Mouse (Mus musculus): ENCODE measurements around the gene Hist1h1e. TPM values are rescaled to one million over a fixed set of nuclear protein-coding genes. Genes with fewer than 3 reads are reported as not detected.

Hist1h1e gene
- polyA plus RNA-seq, 1 experiment from 2014 or later: 17.8 TPM

DNA sequence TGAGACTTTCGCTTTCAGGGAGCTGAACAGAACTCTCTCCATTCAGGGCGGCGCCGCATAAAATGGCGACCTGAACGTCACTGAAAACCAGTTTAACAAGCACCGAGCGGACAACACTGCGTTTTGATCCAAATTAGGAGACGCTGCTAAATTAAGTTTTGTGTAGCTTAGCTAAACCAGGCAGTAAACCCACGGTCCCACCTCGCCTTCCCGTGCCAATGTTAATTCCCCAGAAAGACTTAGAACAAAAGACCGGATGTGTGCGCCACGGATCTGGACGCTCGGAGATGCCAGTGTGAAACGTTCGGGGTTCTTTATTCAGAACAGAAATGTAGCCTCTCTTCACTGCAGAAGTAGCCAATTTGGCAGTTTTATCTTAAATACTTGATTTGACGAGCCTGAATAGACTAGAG lies 37.3 kb downstream of the Hist1h1e start:
- Histone ChIP-seq H3K4me3 (ENCODE audit: low read depth, low read length) (peak overlapping the region; percentile 42), H3K9ac (ENCODE audit: low read length) (peak overlapping the region; percentile 72), H3K4me2 (ENCODE audit: low read length) (peak overlapping the region; percentile 93), H3K27ac (ENCODE audit: low read depth, low read length) (peak overlapping the region; percentile 96), H3K27me3 (replicated peaks; ENCODE audit: control insufficient read depth, insufficient read depth, low read length) (no peaks in the 10 kb centered on the region), H3K4me1 (ENCODE audit: control insufficient read depth, insufficient read depth, low read length) (peaks cover 28% of the 10 kb centered on the region), H3K9me3 (replicated peaks; ENCODE audit: control insufficient read depth, low read length) (no peaks in the 10 kb centered on the region), H3K36me3 (ENCODE audit: control insufficient read depth, insufficient read depth, low read length) (no peaks in the 10 kb centered on the region)
- DNase-seq (ENCODE audit: low spot score): peak; percentile 84
- 0 out of 2 replicates have a peak, but pooled peaks have one; percentile 21 for ATAC-seq
- under 1% methylated on average over 21 of the region's 21 CpGs for WGBS

DNA sequence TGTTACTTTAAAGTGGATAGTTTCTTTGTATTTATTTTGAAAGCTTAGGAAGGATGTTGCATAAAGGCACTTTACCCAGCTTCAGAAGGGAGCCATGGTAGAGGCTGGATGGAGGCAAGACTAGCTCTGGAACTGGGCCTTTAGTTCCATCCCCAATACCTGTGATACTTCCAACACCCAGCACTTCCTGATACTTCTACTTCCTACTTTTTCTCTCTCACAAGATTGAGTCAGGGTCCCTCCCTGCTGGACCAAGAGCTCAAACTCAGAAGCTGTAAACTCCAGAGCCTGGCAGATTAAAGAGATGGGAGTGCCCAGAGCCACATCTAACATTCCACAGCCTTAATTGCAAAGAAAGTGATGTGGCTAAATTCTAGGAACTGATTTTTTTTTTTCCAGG lies 38.0 kb downstream of the Hist1h1e start:
- Histone ChIP-seq H3K4me2 (ENCODE audit: low read length) (peak overlapping the region; percentile 93), H3K4me1 (ENCODE audit: control insufficient read depth, insufficient read depth, low read length) (peaks cover 28% of the 10 kb centered on the region), H3K9me3 (replicated peaks; ENCODE audit: control insufficient read depth, low read length) (no peaks in the 10 kb centered on the region), H3K27ac (ENCODE audit: low read depth, low read length) (peak overlapping the region; percentile 96), H3K4me3 (ENCODE audit: low read depth, low read length) (peak overlapping the region; percentile 42), H3K9ac (ENCODE audit: low read length) (peak overlapping the region; percentile 72), H3K36me3 (ENCODE audit: control insufficient read depth, insufficient read depth, low read length) (no peaks in the 10 kb centered on the region), H3K27me3 (replicated peaks; ENCODE audit: control insufficient read depth, insufficient read depth, low read length) (no peaks in the 10 kb centered on the region)
- DNase-seq (ENCODE audit: low spot score): peak; percentile 6
- no peak for ATAC-seq

DNA sequence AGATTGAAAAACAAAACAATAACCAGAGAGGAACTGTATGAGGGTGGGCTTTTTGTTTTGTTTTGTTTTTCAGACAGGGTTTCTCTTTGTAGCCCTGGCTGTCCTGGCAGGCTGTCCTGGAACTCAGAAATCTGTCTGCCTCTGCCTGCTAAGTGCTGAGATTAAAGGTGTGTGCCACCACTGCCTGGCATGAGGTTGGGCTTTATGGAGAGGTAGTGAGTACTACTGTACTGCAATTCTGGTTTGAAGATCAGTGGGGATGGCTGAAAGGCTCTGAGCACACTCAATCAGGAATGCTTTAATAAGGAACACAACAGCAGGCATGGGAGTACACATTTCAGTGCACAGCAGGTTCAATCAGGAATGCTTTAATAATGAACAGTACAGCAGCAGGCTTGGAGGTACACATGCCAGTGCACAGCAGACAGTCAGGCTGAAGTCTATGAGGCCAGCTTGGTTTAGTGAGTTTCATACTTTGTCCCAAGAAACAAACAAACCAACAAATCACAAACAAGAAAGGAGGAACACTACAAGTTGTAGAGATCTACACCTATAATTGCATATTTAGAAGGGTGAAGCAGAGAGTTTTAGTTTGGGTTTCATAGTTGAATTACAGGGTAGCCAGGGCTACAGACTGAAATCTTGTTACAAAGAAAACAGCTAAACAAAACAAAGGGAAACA lies 38.8 kb downstream of the Hist1h1e start:
- Histone ChIP-seq H3K27ac (ENCODE audit: low read depth, low read length) (peak overlapping the region; percentile 96), H3K9me3 (replicated peaks; ENCODE audit: control insufficient read depth, low read length) (no peaks in the 10 kb centered on the region), H3K4me2 (ENCODE audit: low read length) (peak overlapping the region; percentile 93), H3K4me1 (ENCODE audit: control insufficient read depth, insufficient read depth, low read length) (peaks cover 28% of the 10 kb centered on the region), H3K36me3 (ENCODE audit: control insufficient read depth, insufficient read depth, low read length) (no peaks in the 10 kb centered on the region), H3K9ac (ENCODE audit: low read length) (no peak overlapping the region), H3K27me3 (replicated peaks; ENCODE audit: control insufficient read depth, insufficient read depth, low read length) (no peaks in the 10 kb centered on the region), H3K4me3 (ENCODE audit: low read depth, low read length) (no peak overlapping the region)
- DNase-seq (ENCODE audit: low spot score) (peak; percentile 15), ATAC-seq (no peak)

DNA sequence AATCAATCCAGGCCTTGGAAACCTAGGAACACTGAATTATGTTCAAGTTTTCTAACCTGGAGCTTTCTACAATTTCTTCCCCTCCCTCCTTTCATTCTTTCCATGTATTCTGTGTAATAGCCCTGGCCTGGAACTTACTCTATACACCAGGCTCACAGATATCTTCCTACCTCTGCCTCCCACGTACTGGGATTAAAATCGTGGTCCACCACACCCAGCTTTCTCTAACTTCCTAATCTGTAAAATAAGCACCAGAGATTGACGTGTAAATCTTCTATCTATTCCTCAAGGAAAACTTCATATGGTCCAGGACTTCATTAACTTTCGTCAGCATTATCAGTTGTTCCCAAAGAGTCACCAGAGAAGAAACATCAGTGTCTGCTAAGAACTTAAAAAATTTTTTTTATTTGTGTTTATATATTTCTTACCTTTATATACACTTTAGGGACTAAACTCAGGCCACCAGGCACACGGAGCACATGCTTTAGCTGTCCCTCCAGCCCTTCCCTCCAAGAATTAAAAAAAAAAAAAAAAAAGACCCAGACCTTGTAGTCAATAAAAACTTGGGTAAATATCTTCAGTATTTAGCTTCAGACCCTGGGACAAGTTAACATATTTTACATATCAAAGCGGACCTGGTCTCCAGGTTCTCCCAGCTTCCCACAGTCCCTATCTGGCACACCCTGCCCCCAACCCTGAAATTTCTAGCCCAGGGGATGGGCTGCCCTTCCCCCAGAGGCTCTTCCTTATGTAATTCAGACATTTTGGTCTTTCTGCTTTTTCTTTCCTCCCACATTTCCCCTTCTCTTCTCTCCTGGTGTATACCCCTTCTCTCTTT lies 39.9 kb downstream of the Hist1h1e start:
- no peaks in the 10 kb centered on the region for H3K9me3 ChIP-seq (replicated peaks; ENCODE audit: control insufficient read depth, low read length)
- H3K4me3 ChIP-seq (ENCODE audit: low read depth, low read length): peak overlapping the region; percentile 45
- DNase-seq (ENCODE audit: low spot score) (peak; percentile 15), ATAC-seq (no peak)
- peaks cover 28% of the 10 kb centered on the region for H3K4me1 ChIP-seq (ENCODE audit: control insufficient read depth, insufficient read depth, low read length)
- H3K4me2 ChIP-seq (ENCODE audit: low read length): peak overlapping the region; percentile 93
- peak overlapping the region; percentile 96 for H3K27ac ChIP-seq (ENCODE audit: low read depth, low read length)
- no peaks in the 10 kb centered on the region for H3K36me3 ChIP-seq (ENCODE audit: control insufficient read depth, insufficient read depth, low read length)
- 5% methylated on average over 6 of the region's 6 CpGs for WGBS
- H3K9ac ChIP-seq (ENCODE audit: low read length): peak overlapping the region; percentile 74
- no peaks in the 10 kb centered on the region for H3K27me3 ChIP-seq (replicated peaks; ENCODE audit: control insufficient read depth, insufficient read depth, low read length)

DNA sequence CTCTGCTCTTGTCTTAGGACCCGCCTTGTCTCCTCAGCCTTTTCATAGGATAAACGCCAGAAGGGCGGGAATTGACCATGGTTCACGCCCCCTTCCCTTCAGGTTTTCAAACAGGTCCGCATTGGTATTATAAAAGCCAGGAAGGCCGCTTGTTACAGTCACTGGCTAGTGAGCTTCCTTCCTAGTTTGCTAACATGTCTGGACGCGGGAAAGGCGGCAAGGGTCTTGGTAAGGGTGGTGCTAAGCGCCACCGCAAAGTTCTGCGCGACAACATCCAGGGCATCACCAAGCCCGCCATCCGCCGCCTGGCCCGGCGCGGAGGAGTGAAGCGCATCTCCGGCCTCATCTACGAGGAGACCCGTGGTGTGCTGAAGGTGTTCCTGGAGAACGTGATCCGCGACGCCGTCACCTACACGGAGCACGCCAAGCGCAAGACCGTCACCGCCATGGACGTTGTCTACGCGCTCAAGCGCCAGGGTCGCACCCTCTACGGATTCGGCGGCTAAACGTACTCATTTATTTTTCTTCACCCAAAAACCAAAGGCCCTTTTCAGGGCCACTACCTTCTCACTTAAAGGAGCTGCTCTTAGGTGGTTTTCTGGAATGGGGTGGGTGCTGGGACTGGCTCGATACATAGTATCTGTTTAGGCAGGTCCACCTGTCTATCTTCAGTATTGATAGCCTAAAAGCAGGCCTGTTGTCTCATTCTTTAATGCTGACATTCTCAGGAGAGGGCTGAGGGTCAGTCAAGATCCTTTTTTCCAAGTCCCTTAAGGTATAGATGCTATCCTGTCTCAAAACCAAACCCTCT lies 40.7 kb downstream of the Hist1h1e start, which contains the start of gene Hist1h4d:
Hist1h4d (plus strand) TSS at position 191 of the 811 bp plus-strand sequence.
- Histone ChIP-seq H3K27ac (ENCODE audit: low read depth, low read length) (peak within 1 kb of the TSS; percentile 96), H3K4me3 (ENCODE audit: low read depth, low read length) (peak within 1 kb of the TSS; percentile 45), H3K36me3 (ENCODE audit: control insufficient read depth, insufficient read depth, low read length) (no peaks in the 10 kb centered on the region), H3K27me3 (replicated peaks; ENCODE audit: control insufficient read depth, insufficient read depth, low read length) (no peaks in the 10 kb centered on the region), H3K9ac (ENCODE audit: low read length) (peak within 1 kb of the TSS; percentile 74), H3K4me1 (ENCODE audit: control insufficient read depth, insufficient read depth, low read length) (peaks cover 31% of the 10 kb centered on the region), H3K9me3 (replicated peaks; ENCODE audit: control insufficient read depth, low read length) (no peaks in the 10 kb centered on the region), H3K4me2 (ENCODE audit: low read length) (peak within 1 kb of the TSS; percentile 93)
- under 1% methylated on average over 43 of the region's 43 CpGs for WGBS
- peak; percentile 87 for ATAC-seq
- peak; percentile 99 for DNase-seq (ENCODE audit: low spot score)

DNA sequence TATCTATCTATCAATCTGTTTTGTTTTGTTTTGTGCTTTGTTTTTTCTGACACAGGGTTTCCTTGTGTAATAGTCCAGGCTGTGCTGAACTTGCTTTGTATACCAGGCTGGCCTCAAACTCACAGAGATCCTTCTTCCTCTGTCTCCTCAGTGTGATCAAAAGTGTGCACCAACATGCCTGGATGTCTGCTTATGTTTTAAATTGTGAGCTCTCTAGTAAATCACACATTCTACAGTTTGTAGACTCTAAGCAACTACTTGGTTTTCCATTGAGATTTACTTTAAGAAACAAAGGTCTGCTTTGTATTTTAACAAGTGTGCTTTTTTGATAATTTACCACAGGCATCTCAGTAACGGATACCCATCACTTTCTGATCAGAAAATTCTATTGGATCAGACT lies 44.5 kb downstream of the Hist1h1e start:
- Histone ChIP-seq H3K4me3 (ENCODE audit: low read depth, low read length) (no peak overlapping the region), H3K27ac (ENCODE audit: low read depth, low read length) (no peak overlapping the region), H3K9ac (ENCODE audit: low read length) (no peak overlapping the region), H3K4me2 (ENCODE audit: low read length) (no peak overlapping the region), H3K9me3 (replicated peaks; ENCODE audit: control insufficient read depth, low read length) (no peaks in the 10 kb centered on the region), H3K36me3 (ENCODE audit: control insufficient read depth, insufficient read depth, low read length) (no peaks in the 10 kb centered on the region), H3K27me3 (replicated peaks; ENCODE audit: control insufficient read depth, insufficient read depth, low read length) (no peaks in the 10 kb centered on the region), H3K4me1 (ENCODE audit: control insufficient read depth, insufficient read depth, low read length) (peaks cover 30% of the 10 kb centered on the region)
- no peak for DNase-seq (ENCODE audit: low spot score)
- 95% methylated on average over 1 of the region's 1 CpGs for WGBS
- ATAC-seq: no peak

DNA sequence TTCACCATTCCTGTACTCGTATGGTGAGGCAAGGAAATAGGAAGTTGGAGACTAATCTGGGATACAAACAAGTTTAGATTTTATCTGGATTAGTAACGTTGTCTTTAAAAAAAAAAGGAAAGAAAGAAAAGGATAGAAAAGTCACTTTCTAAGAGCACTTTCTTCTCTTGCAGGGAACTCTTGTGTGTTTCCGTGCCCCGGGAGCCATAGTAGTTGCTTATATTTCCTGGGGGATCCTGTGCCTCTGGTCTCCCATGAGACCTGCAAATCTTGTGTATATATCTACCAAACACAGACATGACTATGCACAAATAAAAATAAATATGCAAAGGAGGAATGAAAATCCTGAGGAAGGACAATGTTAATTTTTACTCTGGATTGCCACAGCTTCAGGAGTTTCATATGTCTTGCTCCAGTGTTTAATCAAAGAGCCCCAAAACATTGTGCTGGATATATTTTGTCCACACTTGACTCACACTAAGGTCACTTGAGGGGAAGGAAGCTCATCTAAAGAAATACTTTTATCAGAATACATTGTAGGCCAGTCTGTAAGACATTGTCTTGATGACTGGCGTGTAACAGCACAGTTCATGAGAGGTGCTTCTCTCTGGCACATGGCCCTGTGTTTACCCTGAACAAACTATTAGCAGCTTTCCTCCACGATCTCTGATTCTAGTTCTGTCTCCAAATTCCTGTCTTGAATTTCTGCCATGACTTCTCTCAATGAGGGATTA lies 45.3 kb downstream of the Hist1h1e start:
- DNase-seq (ENCODE audit: low spot score) (no peak), ATAC-seq (no peak)
- H3K27me3 ChIP-seq (replicated peaks; ENCODE audit: control insufficient read depth, insufficient read depth, low read length): no peaks in the 10 kb centered on the region
- peak overlapping the region; percentile 37 for H3K4me3 ChIP-seq (ENCODE audit: low read depth, low read length)
- WGBS: 36% methylated on average over 6 of the region's 6 CpGs
- H3K36me3 ChIP-seq (ENCODE audit: control insufficient read depth, insufficient read depth, low read length): no peaks in the 10 kb centered on the region
- no peaks in the 10 kb centered on the region for H3K9me3 ChIP-seq (replicated peaks; ENCODE audit: control insufficient read depth, low read length)
- H3K27ac ChIP-seq (ENCODE audit: low read depth, low read length): peak overlapping the region; percentile 78; the same call in 1 of the 2 replicates
- peak overlapping the region; percentile 74 for H3K9ac ChIP-seq (ENCODE audit: low read length)
- H3K4me2 ChIP-seq (ENCODE audit: low read length): peak overlapping the region; percentile 77
- peaks cover 30% of the 10 kb centered on the region for H3K4me1 ChIP-seq (ENCODE audit: control insufficient read depth, insufficient read depth, low read length)

DNA sequence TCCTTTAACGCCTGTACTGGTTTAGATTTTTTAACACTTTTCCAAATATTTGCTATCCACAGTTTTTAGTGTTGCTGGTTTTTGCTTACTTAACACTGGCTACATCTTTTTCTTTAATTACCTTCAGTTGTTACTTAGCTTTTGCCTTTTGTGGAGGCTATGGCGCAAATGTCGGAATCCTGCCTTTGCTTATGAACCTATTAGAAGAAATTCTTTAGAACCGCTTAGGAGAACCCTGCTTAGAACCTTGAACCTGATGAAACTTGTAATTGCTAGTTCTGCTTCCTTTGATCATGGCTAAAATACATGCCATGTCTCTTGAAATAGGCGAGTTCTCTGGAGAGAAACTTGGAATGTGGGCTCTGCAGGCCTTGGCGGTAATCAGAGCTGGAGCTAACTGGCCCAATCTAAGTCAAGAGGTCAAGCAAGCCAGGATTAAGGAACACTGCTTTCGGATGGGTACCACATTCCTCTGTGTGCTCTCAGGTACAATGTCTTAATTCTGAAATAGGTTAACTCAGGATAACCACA lies 45.9 kb downstream of the Hist1h1e start:
- H3K36me3 ChIP-seq (ENCODE audit: control insufficient read depth, insufficient read depth, low read length): no peaks in the 10 kb centered on the region
- no peaks in the 10 kb centered on the region for H3K27me3 ChIP-seq (replicated peaks; ENCODE audit: control insufficient read depth, insufficient read depth, low read length)
- peak overlapping the region; percentile 37 for H3K4me3 ChIP-seq (ENCODE audit: low read depth, low read length)
- peak overlapping the region; percentile 78 for H3K27ac ChIP-seq (ENCODE audit: low read depth, low read length)
- 2% methylated on average over 7 of the region's 7 CpGs for WGBS
- H3K9ac ChIP-seq (ENCODE audit: low read length): peak overlapping the region; percentile 74
- H3K4me2 ChIP-seq (ENCODE audit: low read length): peak overlapping the region; percentile 77
- H3K4me1 ChIP-seq (ENCODE audit: control insufficient read depth, insufficient read depth, low read length): peaks cover 31% of the 10 kb centered on the region
- ATAC-seq (no peak), DNase-seq (ENCODE audit: low spot score) (no peak)
- H3K9me3 ChIP-seq (replicated peaks; ENCODE audit: control insufficient read depth, low read length): no peaks in the 10 kb centered on the region
